Mouse (Mus musculus) testis, adult 2 months (tissue): ENCODE results near the gene Scd4. TPM values are rescaled to one million over a fixed set of nuclear protein-coding genes. Genes with fewer than 3 reads are reported as not detected.

Source experiments
- H3K27ac ChIP-seq: fragments of 200-500 bp; 2 replicates; pipeline ENCODE4 v1.5.1; 2012; ENCODE audit warnings: low read depth, low read length; ENCODE audit not compliant: control insufficient read depth, insufficient read depth
- H3K27me3 ChIP-seq: fragments of 200-500 bp; 2 replicates; pipeline ENCODE4 v1.6.1; 2012; ENCODE audit warnings: mild to moderate bottlenecking, low read length, moderate library complexity; ENCODE audit not compliant: control insufficient read depth, insufficient read depth
- H3K36me3 ChIP-seq: fragments of 200-500 bp; 2 replicates; pipeline ENCODE4 v1.6.1; 2012; ENCODE audit warnings: mild to moderate bottlenecking, low read length; ENCODE audit not compliant: control insufficient read depth, insufficient read depth
- H3K4me1 ChIP-seq: fragments of 200-500 bp; 2 replicates; pipeline ENCODE4 v1.6.1; 2012; ENCODE audit warnings: low read length; ENCODE audit not compliant: control insufficient read depth, insufficient read depth
- H3K4me3 ChIP-seq: fragments of 200-500 bp; 2 replicates; pipeline ENCODE4 v1.5.1; 2012; ENCODE audit warnings: low read depth, mild to moderate bottlenecking, low read length, moderate library complexity, mixed read lengths; ENCODE audit not compliant: control insufficient read depth
- CTCF ChIP-seq: fragments of 200-500 bp; IDR thresholded peaks from 2 replicates; pipeline ENCODE4 v1.5.1; 2012; ENCODE audit warnings: low read depth, mild to moderate bottlenecking, inconsistent platforms, low read length, moderate library complexity; ENCODE audit not compliant: control insufficient read depth, insufficient read depth, insufficient replicate concordance
- POLR2A ChIP-seq: fragments of 200-500 bp; IDR thresholded peaks from 2 replicates; pipeline ENCODE4 v1.6.1; 2012; ENCODE audit warnings: low read depth, mild to moderate bottlenecking, inconsistent platforms, low read length, moderate library complexity; ENCODE audit not compliant: control insufficient read depth
- polyA plus RNA-seq: library from polyadenylated mRNA; depleted of rRNA; stranded (reverse); fragments of >200 nt; gene quantifications from 2 replicates; pipeline ENCODE4 v1.2.3, GENCODE M21; 2012

Scd4 gene
- polyA plus RNA-seq, 1 experiment, result 0.37 TPM

DNA sequence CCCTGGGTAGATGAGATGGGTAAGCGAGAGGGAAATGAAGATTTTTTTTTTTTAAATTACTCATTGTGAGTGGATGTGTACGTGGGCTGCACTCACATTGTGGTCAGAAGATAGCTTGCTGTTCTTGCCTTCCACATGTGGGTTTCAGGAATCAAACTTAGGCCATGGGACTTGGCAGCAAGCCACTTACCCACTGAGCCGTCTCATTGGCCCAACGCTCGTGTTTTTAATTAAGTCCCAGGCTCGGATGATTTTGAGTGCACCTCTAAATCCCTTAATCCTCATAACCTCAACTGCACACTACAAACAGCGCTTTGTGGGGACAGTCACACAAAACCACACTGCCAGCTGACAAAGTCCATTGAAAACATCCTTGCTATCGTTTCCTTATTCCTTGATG is 36.5 kb downstream of the Scd4 start:
- no peaks in the 10 kb centered on the region for H3K36me3 ChIP-seq
- TF ChIP-seq CTCF (no peak), POLR2A (no peak)
- no peak overlapping the region for H3K4me3 ChIP-seq
- no peaks in the 10 kb centered on the region for H3K27me3 ChIP-seq
- no peak overlapping the region for H3K27ac ChIP-seq
- no peaks in the 10 kb centered on the region for H3K4me1 ChIP-seq

DNA sequence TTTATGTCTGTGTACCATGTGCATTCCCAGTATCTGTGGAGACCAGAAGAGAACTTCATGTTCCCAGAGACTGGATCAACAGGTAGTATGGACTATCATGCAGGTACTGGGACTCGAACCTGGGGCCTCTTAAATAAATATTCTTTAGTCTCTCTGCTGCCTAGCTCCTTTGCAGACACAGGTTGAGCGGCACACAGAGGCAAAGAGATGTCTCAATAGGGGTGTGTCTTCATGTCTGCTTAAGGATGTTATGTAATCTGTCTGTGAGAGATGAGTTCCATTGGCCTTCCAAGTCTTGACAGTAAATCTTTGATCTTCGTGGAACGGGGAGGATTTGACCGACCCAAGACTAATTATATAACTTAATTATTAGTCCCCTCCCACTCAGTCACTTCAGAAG is 37.3 kb downstream of the Scd4 start:
- Histone ChIP-seq H3K4me1 (no peaks in the 10 kb centered on the region), H3K4me3 (no peak overlapping the region), H3K36me3 (no peaks in the 10 kb centered on the region), H3K27ac (no peak overlapping the region), H3K27me3 (no peaks in the 10 kb centered on the region)
- TF ChIP-seq POLR2A, result no peak
- TF ChIP-seq CTCF, result no peak

DNA sequence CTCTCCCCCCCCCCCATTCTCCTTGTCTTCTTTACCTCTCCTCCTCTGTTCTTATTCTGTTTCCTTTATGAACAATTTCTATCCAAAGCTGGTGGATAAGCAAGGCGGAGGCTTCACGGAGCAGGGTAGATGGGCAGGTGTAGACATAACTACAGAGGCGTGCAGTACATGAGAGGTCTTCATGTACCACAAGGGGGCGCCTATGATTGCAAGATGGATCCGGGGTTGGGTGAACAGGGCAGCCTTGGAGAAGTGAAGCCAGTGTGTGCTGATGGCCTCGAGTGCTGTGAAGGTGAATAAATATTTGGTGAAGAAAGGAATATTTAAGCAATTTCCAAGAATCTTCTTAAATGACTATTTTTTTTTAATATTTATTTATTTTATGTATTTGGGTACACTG is 40.1 kb downstream of the Scd4 start:
- H3K27ac ChIP-seq, result no peak overlapping the region
- TF ChIP-seq POLR2A (no peak), CTCF (peak; percentile 66; the same call in 1 of the 2 replicates)
- H3K4me3 ChIP-seq, result no peak overlapping the region
- no peaks in the 10 kb centered on the region for H3K4me1 ChIP-seq
- no peaks in the 10 kb centered on the region for H3K36me3 ChIP-seq
- H3K27me3 ChIP-seq, result no peaks in the 10 kb centered on the region

DNA sequence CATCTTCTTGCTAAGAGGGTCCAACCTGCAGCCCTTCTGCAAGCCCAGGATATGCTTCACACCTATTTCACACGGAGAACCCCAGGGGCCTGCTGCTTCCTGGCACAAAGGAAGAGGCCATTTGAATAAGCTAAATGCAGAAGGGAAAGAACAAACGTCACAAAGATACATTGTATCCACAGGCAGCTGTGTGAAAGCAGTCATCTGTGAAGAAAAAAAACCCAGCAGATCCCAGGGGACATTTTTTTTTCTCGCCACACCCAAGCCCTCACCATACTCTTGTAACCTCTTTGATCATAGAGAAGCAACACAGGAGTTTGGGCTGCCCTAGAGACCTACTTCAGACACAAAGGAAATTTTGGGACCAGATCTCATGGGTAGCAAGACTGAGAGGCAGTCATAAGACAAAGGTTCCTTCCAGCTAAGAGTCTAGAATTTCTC is 43.6 kb downstream of the Scd4 start:
- no peak for TF ChIP-seq POLR2A
- TF ChIP-seq CTCF, result no peak
- H3K27ac ChIP-seq, result no peak overlapping the region
- H3K4me1 ChIP-seq, result no peaks in the 10 kb centered on the region
- no peaks in the 10 kb centered on the region for H3K27me3 ChIP-seq
- no peaks in the 10 kb centered on the region for H3K36me3 ChIP-seq
- H3K4me3 ChIP-seq, result no peak overlapping the region

DNA sequence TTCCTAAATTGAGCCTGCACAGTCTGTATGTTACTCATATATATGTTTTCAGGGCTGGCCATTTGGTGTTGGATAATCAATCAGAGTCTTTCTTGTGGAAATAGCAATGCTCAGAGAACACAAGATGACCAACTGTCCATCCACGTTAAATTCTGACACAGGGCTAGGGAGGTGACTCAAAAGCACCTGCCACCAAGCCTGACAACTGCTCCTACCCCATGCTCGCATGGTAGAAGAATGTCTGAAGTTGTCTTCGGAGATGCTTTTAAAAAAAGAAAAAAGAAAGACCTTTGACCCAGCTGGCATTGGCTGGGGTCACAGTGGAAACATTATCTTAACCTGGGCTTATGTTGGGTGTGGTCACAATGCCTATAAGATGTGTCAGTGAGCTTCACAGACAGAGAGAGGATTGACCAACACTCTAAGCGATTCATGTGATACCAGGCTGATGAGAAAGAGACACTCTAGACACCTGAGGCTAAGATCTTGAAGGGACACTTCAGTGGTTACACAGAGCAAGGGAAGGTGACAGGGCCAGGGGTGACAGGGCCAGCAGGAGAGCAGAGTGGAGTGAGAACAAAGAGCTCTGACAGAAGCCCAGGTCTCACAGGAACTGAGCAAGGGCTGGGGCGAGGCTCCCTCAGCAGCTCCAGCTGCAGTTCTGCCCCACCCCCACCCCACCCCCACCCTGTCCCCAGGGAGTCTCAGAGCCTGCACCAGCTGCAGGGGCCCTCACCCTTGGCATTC is 44.9 kb downstream of the Scd4 start:
- no peak overlapping the region for H3K4me3 ChIP-seq
- H3K4me1 ChIP-seq, result no peaks in the 10 kb centered on the region
- no peak overlapping the region for H3K27ac ChIP-seq
- H3K36me3 ChIP-seq, result no peaks in the 10 kb centered on the region
- no peaks in the 10 kb centered on the region for H3K27me3 ChIP-seq
- TF ChIP-seq CTCF, result no peak
- TF ChIP-seq POLR2A, result no peak

DNA sequence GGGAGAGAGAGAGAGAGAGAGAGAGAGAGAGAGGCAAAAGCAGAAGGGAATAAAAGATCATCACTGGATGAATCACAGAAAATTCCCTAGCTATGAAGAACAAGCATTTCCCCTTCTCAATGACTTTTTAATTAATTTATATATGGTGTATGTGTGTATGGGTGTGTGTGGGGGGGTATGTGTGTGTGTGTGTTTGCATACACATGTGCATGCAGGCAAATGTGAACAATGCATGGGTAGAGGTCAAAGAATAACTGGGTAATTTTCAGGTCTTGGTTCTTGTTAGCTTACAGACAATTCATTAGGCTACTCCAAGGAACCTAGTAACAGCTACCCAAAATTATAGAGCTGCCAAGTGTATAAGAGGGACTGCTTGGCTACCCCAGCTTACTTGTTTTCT is 46.2 kb downstream of the Scd4 start:
- Histone ChIP-seq H3K27me3 (no peaks in the 10 kb centered on the region), H3K36me3 (no peaks in the 10 kb centered on the region), H3K4me1 (no peaks in the 10 kb centered on the region), H3K27ac (no peak overlapping the region), H3K4me3 (no peak overlapping the region)
- no peak for TF ChIP-seq CTCF
- no peak for TF ChIP-seq POLR2A

DNA sequence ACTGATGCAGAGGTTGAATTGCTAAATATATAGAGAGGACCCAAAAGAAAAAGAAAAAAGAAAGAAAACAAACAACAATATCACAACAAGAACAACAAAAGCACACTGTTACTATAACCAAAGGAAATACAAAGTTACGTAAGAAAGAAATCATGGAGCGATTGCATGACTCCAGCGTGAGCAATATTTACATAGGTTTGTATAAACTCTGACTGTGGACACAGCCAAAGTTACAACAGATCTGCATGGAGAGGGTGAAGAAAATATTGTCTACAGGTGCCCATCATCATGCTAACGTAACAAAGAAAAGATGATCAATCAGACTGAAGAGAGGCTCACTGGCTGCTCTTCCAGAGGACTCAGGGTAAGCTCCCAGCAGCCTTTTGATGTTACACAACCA is 47.2 kb downstream of the Scd4 start:
- Histone ChIP-seq H3K27me3 (no peaks in the 10 kb centered on the region), H3K4me3 (no peak overlapping the region), H3K27ac (no peak overlapping the region), H3K4me1 (no peaks in the 10 kb centered on the region), H3K36me3 (no peaks in the 10 kb centered on the region)
- TF ChIP-seq CTCF, result no peak
